Mouse (Mus musculus) frontal cortex, adult 2 months (tissue): Measurements from ENCODE around the gene Ltbp1. TPM values are rescaled to one million over a fixed set of nuclear protein-coding genes. Genes with fewer than 3 reads are reported as not detected.
A peak's percentile ranks its signal among the peaks of the same experiment; 100 is the strongest.

Source experiments
- DNase-seq, 2 experiments: peaks; one replicate each; pipeline ENCODE4 v3.0.0; 2022; ENCODE audit warnings: low spot score in 1 of 2; ENCODE audit errors: extremely low spot score in 1 of 2
- polyA plus RNA-seq: library from polyadenylated mRNA; depleted of rRNA; stranded (reverse); fragments of >200 nt; gene quantifications from 2 replicates; pipeline ENCODE4 v1.2.3, GENCODE M21; 2012

Gene Ltbp1
- polyA plus RNA-seq, 1 experiment = 6.9 TPM

GRCm38 (mm10) chr17:75000066-75000465 lies 5.3 kb upstream of the Ltbp1 start:
- no peak for DNase-seq

- peak in 1 of 2 experiments; percentile 85 for DNase-seq
Observed at GRCm38 (mm10) chr17:75004820-75005219, 548 bp upstream of the Ltbp1 start.

GRCm38 (mm10) chr17:75005685-75006680 lies 615 bp downstream of the Ltbp1 start:
- peak in 1 of 2 experiments; percentile 20 for DNase-seq

- no peak for DNase-seq
Observed at GRCm38 (mm10) chr17:75010955-75011354, 5.6 kb downstream of the Ltbp1 start.

GRCm38 (mm10) chr17:75013211-75013610 lies 7.8 kb downstream of the Ltbp1 start:
- no peak for DNase-seq

- DNase-seq = peak in 1 of 2 experiments; percentile 9
Observed at GRCm38 (mm10) chr17:75013868-75014267, 8.5 kb downstream of the Ltbp1 start.

GRCm38 (mm10) chr17:75014601-75015356 lies 9.4 kb downstream of the Ltbp1 start:
- no peak for DNase-seq

GRCm38 (mm10) chr17:75015546-75015945 lies 10.2 kb downstream of the Ltbp1 start:
- DNase-seq = no peak

GRCm38 (mm10) chr17:75017423-75017822 lies 12.1 kb downstream of the Ltbp1 start:
- peak in 1 of 2 experiments; percentile 22 for DNase-seq

- DNase-seq = no peak
Observed at GRCm38 (mm10) chr17:75018142-75018541, 12.8 kb downstream of the Ltbp1 start.

- no peak for DNase-seq
Observed at GRCm38 (mm10) chr17:75020026-75020425, 14.7 kb downstream of the Ltbp1 start.

- no peak for DNase-seq
Observed at GRCm38 (mm10) chr17:75020619-75021018, 15.3 kb downstream of the Ltbp1 start.

- peak; percentile 16 to 57 for DNase-seq
Observed at GRCm38 (mm10) chr17:75027358-75028131, 22.2 kb downstream of the Ltbp1 start.

- no peak for DNase-seq
Observed at GRCm38 (mm10) chr17:75033356-75033755, 28.0 kb downstream of the Ltbp1 start.

GRCm38 (mm10) chr17:75033872-75034615 lies 28.7 kb downstream of the Ltbp1 start:
- DNase-seq = no peak

GRCm38 (mm10) chr17:75036881-75037280 lies 31.5 kb downstream of the Ltbp1 start:
- DNase-seq = no peak

GRCm38 (mm10) chr17:75039017-75039416 lies 33.6 kb downstream of the Ltbp1 start:
- DNase-seq = no peak

GRCm38 (mm10) chr17:75049366-75049969 lies 44.1 kb downstream of the Ltbp1 start:
- DNase-seq = no peak

GRCm38 (mm10) chr17:75051440-75051925 lies 46.1 kb downstream of the Ltbp1 start:
- DNase-seq = no peak
